Mouse (Mus musculus) right cerebral cortex, postnatal 25 days (tissue): ENCODE measurements around the gene Rpl3.

Experiments used
- DNase-seq: peaks from one replicate; pipeline ENCODE4 v3.0.0; 2022

Rpl3 gene

DNA sequence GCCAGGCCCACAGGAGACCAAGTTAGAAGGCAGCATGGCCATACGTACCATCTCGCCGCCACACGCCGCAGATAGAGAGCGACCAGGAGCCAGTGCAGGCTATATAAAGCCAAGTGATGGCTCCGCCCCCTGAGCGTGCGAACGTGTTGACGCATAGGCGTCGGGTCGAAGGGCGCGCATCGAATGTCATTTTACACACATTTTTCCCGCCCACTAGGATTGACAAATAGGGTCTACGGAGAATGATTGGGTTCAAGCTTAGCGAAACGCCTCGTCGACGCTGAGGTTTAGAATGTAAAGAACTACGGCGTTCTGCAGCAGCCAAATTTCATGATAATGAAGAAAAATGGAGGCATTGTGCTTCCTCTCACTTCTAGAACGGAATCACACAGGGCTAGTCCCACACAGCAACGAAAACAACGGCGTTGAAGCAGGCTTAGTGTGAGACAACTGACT, 8.4 kb downstream of the Rpl3 start:
- DNase-seq, result peak; percentile 96

DNA sequence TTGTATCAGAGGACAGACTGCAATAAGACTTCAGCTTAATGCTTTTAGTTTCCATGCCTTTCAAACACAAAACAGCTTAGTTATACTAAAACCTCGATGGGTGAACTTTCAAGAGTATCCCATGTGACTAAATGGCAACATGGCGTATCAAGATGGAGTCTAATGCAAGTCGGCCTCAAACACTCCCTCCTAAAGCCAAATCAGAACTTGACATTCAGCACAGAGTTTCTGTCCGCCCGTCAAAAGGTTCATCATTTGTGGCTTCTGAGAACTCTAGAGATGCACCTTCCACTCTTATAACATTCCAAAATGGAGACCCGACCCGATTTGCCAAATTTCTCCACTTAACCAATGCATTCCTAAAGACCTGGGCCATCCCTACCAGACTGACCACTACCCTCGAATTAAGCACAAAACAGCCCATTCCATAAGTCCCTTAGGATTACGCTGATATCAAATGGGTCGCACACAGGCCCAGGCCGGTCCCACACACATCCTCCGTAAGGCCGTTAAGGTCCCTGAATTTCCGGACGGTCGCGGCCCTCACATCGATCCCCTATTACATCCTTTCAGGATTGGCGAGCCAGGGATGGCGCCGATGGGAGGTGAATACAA, 8.9 kb downstream of the Rpl3 start:
- DNase-seq, result no peak

GRCm38 (mm10) chr15:80081801-80082546, 9.7 kb downstream of the Rpl3 start:
- no peak for DNase-seq

GRCm38 (mm10) chr15:80080711-80081615, 10.7 kb downstream of the Rpl3 start:
- DNase-seq, result no peak

DNA sequence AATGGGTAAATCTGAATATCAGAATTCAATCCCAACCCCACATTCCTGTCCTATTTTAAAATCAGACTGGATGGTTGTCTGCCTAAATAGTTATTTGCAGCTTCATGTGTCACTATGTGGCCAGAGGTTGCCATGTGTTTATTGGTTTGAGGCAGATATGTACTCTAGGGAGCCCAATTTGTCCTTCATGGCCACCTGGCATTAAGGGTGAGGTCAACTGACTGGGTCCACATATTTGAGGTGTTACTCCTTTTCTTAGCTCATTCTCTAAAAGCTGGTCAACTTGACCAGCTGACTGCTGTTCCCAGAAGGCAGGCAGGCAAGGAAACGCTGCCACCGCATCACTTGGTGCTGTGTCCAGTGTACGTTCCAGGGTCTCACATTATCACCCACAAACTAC, 11.7 kb downstream of the Rpl3 start:
- DNase-seq, result no peak

DNA sequence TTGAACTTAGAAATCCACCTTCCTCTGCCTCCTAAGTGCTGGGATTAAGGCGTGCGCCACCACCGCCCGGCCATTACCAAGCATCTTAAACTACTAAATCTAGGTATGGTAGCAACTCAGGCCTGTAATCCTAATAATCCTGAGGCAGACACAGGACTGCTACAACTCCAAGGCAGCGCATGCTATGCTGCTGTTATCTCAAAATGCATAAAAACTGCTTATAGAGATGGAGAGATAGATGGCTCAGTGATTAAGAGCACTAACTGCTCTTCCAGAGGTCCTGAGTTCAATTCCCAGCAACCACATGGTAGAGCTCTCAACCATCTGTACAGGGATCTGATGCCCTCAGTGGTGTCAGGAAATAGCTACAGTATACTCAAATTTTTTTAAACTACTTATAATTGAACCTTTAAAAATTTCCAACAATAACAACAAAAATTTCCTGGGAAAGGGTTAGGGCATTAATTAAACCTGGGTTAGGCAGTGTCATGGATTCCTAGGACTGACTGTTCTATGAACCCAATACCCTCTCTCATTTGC, 12.5 kb downstream of the Rpl3 start:
- DNase-seq, result no peak

DNA sequence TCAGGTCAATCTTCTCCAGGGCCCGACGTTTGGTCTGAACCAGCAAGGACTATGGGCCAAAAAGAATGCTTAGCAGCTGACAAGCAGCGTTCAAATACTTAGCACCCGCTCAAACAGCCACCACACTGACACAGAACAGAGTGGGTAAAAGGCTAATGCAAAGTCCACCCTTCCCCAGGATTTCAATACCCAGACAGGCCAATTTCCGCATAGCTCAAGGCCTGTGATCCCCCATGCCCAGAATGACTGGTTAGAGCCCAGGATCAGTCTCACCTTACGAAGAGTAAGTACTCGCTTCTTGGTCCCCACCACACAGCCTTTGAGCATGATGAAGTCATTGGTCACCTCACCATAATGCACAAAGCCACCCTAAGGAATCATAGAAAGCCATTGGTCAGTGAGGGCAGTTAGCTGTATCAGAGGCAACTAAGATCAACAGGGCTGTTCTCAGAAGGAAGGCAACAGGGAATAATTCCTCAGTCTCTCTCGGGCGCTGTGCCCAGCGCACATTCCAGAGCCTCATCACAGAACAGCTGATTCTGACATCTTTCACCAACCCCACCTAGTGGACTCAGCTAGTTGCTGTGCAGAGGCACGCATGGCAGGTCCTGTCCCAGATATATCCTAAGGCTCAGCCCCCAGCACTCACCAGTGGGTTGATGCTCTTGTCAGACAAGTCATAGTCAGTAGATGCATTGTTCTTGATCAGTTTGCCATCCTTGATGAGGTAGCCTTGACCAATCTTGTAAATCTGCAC, 13.4 kb downstream of the Rpl3 start:
- DNase-seq, result no peak

- peak; percentile 63 for DNase-seq
Observed at GRCm38 (mm10) chr15:80076338-80077136, 15.1 kb downstream of the Rpl3 start.

GRCm38 (mm10) chr15:80075733-80076337, 15.8 kb downstream of the Rpl3 start:
- DNase-seq, result no peak

DNA sequence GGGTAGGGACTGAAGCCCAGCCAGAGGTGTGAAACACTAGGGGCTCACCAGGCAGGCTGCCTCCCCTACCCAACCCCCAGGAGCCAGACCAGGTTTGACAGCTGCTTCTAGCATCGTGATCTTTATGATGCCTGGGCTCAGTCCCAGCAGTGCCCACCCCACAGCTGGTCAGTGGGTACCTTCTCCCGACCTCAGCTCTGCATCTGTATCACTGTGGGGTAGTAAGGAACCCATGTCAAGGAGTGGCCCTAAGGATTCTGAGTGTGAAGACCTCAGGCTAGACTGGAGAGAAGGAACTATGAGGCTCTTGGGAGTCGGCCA, 16.3 kb downstream of the Rpl3 start:
- DNase-seq, result no peak

GRCm38 (mm10) chr15:80074663-80075373, 16.9 kb downstream of the Rpl3 start:
- DNase-seq, result no peak

GRCm38 (mm10) chr15:80073256-80073621, 18.4 kb downstream of the Rpl3 start:
- DNase-seq, result no peak

DNA sequence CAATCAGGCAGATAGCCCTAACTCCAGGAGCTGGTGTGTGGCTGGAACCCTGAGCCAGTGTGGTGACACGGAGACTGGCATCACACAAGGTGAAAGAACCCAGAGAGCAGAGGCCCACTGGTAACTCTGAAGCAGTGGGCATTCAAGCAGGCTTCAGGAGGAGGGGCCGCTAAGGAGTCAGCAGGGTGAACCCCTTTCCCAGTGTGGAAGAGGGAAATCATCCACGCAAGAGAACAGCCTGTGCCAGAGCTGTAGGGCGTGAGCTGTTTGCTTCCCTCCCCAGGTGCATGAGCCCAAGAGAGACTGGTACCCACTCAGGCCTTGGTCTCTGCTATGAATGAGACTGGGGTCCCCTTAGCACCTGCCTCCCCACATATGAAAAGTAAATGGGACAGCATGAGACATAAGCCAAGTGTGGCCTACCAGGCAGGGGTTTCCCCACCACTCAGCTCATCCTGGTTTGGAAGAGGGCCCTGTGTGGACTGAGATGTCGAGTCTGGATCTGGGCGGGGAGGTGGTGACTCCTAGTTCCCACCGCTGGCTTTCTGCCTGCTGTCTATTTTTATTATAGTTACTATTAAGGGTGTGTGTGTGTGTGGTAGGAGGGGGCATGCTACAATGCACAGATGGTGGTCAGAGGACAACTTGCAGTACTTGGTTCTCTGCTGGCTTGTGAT, 19.0 kb downstream of the Rpl3 start:
- no peak for DNase-seq

DNA sequence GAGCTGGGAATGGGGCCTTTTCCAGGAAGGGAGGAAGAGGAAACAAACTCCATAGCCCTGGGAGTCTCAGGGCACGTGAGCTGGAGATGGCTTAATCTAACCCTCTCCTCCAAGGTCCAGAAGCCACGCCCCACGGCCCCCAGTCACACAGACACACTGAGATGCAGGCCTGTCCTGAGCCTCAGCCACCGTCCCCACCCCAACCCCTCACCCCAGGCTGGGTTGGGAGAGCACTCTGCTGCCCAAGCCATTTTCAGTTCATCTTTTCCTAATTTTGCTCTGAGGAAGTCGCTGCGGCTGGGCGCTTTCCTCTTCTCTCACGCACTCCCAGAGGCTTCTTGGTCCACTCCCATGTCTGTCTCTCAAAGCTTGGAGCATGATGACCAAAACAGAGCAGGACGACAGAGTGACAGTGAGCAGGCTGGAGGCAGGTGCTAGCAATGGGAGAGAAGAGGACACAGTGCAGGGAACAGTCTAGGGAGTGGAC, 19.7 kb downstream of the Rpl3 start:
- DNase-seq, result peak; percentile 57

GRCm38 (mm10) chr15:80070095-80070644, 21.5 kb downstream of the Rpl3 start:
- DNase-seq, result no peak

DNA sequence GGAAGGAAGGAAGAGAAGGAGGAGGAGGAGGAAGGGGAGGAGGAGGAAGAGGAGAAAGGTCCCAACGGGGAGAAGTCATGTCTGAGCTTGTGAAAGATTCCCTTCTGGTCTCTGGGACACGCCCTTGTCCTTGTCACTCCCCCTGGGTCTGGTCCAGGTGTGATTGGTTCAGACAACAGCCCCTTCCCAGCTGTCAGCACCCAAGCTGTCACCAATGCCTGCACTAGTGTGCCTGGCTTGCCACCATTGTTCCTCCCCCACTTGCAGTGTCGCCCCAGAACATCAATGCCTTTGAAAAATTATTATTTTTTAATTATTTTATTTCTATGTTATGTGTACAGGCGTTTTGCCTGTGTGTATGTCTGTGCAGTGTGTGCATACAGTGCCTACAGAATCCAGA, 22.5 kb downstream of the Rpl3 start:
- DNase-seq, result no peak

- DNase-seq, result no peak
Observed at GRCm38 (mm10) chr15:80066538-80066937, 25.1 kb downstream of the Rpl3 start.

DNA sequence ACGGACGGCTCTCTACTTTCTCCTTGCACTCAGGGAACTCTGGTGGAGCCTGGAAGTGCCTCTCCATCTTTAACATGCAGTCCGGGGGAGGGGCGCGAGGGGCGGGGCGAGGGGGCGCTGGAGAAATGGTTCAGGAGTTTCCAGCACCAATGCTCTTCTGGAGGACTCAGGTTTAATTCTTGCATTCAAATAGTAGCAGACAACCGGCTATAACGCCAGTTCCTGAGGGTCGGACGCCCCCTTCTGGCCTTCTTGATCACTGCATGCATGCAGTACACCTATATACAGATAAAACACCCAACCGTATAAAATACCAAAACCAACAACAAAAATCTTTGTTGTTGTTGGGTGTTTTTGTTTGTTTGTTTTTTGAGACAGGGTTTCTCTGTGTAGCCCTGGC, 26.3 kb downstream of the Rpl3 start:
- DNase-seq, result no peak

DNA sequence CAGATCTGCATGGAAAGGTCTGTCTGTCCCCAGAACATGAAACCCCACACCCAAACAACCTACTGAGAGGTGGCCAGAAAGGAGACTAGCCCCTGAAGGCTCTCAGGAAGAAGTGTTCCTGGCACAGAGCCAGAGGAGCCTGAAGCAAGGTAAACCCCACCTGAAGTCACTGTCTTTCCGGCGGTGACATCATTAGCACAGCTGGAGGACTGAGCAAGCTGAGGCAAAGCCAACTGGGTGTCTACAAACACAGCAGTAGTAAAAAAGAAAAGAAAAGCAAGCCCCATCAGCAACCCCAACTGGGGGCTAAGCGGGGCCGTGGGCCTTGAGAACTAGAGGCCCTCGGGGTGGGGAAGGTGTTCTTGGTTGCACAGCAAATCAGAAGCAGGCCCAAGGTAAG, 26.7 kb downstream of the Rpl3 start:
- DNase-seq, result no peak

GRCm38 (mm10) chr15:80062821-80063220, 28.8 kb downstream of the Rpl3 start:
- no peak for DNase-seq
